Mouse (Mus musculus): ENCODE data around the gene Hmga2. TPM values are rescaled to one million over a fixed set of nuclear protein-coding genes. Genes with fewer than 3 reads are reported as not detected.

Gene Hmga2
- polyA plus RNA-seq, 1 experiment from 2014 or later: 1.1 TPM

GRCm38 (mm10) chr10:120412215-120412614 lies 64.1 kb downstream of the Hmga2 start:
- no peak for ATAC-seq (ENCODE audit: low read depth)
- no peak overlapping the region for H3K4me2 ChIP-seq (ENCODE audit: low read depth, low read length)
- no peaks in the 10 kb centered on the region for H3K27me3 ChIP-seq (ENCODE audit: control insufficient read depth, insufficient read depth, low read depth, low read length)
- no peaks in the 10 kb centered on the region for H3K9me3 ChIP-seq (replicated peaks; ENCODE audit: control insufficient read depth, low read length)
- 57% methylated on average over 5 of the region's 5 CpGs for WGBS (ENCODE audit: insufficient replicate concordance)
- H3K4me3 ChIP-seq (ENCODE audit: low read depth, low read length): no peak overlapping the region
- H3K27ac ChIP-seq (ENCODE audit: low read length): no peak overlapping the region
- H3K36me3 ChIP-seq (ENCODE audit: control insufficient read depth, insufficient read depth): no peaks in the 10 kb centered on the region
- no peaks in the 10 kb centered on the region for H3K4me1 ChIP-seq (ENCODE audit: control insufficient read depth, low read depth, low read length)
- H3K9ac ChIP-seq (ENCODE audit: low read depth, low read length): no peak overlapping the region

GRCm38 (mm10) chr10:120410958-120411357 lies 65.3 kb downstream of the Hmga2 start:
- Histone ChIP-seq H3K27me3 (ENCODE audit: control insufficient read depth, insufficient read depth, low read depth, low read length) (no peaks in the 10 kb centered on the region), H3K4me1 (ENCODE audit: control insufficient read depth, low read depth, low read length) (no peaks in the 10 kb centered on the region), H3K9me3 (replicated peaks; ENCODE audit: control insufficient read depth, low read length) (no peaks in the 10 kb centered on the region), H3K9ac (ENCODE audit: low read depth, low read length) (no peak overlapping the region), H3K27ac (ENCODE audit: low read length) (no peak overlapping the region), H3K4me3 (ENCODE audit: low read depth, low read length) (no peak overlapping the region), H3K4me2 (ENCODE audit: low read depth, low read length) (no peak overlapping the region), H3K36me3 (ENCODE audit: control insufficient read depth, insufficient read depth) (no peaks in the 10 kb centered on the region)
- WGBS (ENCODE audit: insufficient replicate concordance): 35% methylated on average over 4 of the region's 4 CpGs
- no peak for ATAC-seq (ENCODE audit: low read depth)

GRCm38 (mm10) chr10:120409131-120409530 lies 67.1 kb downstream of the Hmga2 start:
- ATAC-seq (ENCODE audit: low read depth): no peak
- 64% methylated on average over 9 of the region's 9 CpGs for WGBS (ENCODE audit: insufficient replicate concordance)

GRCm38 (mm10) chr10:120407230-120407629 lies 69.0 kb downstream of the Hmga2 start:
- H3K4me1 ChIP-seq (ENCODE audit: control insufficient read depth, low read depth, low read length): no peaks in the 10 kb centered on the region
- no peak overlapping the region for H3K4me2 ChIP-seq (ENCODE audit: low read depth, low read length)
- H3K36me3 ChIP-seq (ENCODE audit: control insufficient read depth, insufficient read depth): no peaks in the 10 kb centered on the region
- H3K27me3 ChIP-seq (ENCODE audit: control insufficient read depth, insufficient read depth, low read depth, low read length): no peaks in the 10 kb centered on the region
- no peak for ATAC-seq (ENCODE audit: low read depth)
- no peak overlapping the region for H3K27ac ChIP-seq (ENCODE audit: low read length)
- 66% methylated on average over 9 of the region's 9 CpGs for WGBS (ENCODE audit: insufficient replicate concordance)
- no peaks in the 10 kb centered on the region for H3K9me3 ChIP-seq (replicated peaks; ENCODE audit: control insufficient read depth, low read length)
- H3K4me3 ChIP-seq (ENCODE audit: low read depth, low read length): no peak overlapping the region
- H3K9ac ChIP-seq (ENCODE audit: low read depth, low read length): no peak overlapping the region

More at GRCm38 (mm10) chr10:120409131-120409530, 67.1 kb downstream of the Hmga2 start:
- Histone ChIP-seq H3K9me3 (replicated peaks; ENCODE audit: control insufficient read depth, low read length) (no peaks in the 10 kb centered on the region), H3K36me3 (ENCODE audit: control insufficient read depth, insufficient read depth) (no peaks in the 10 kb centered on the region), H3K4me1 (ENCODE audit: control insufficient read depth, low read depth, low read length) (no peaks in the 10 kb centered on the region), H3K4me3 (ENCODE audit: low read depth, low read length) (no peak overlapping the region), H3K27me3 (ENCODE audit: control insufficient read depth, insufficient read depth, low read depth, low read length) (no peaks in the 10 kb centered on the region), H3K9ac (ENCODE audit: low read depth, low read length) (no peak overlapping the region), H3K27ac (ENCODE audit: low read length) (no peak overlapping the region), H3K4me2 (ENCODE audit: low read depth, low read length) (no peak overlapping the region)

DNA sequence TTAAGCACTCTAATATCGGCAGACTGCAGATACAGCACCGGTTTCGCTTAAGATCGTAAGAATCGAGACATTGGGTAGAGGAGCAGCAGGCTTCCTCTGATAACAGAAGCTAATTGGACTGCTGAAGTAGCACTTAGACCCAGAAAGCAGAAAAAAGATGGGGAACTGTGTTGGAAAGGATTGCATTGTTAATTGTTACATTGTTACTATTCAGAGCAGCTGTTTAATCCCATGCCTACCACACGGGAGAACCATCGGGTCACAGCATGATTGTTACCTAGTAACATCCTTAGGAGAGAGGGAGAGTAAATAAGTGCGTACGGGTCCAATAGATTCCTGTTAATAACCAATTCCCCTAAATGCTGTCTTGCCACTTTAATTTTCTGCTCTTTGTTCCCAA lies 70.2 kb downstream of the Hmga2 start:
- Histone ChIP-seq H3K36me3 (ENCODE audit: control insufficient read depth, insufficient read depth) (no peaks in the 10 kb centered on the region), H3K9ac (ENCODE audit: low read depth, low read length) (no peak overlapping the region), H3K4me1 (ENCODE audit: control insufficient read depth, low read depth, low read length) (no peaks in the 10 kb centered on the region), H3K27ac (ENCODE audit: low read length) (no peak overlapping the region), H3K4me3 (ENCODE audit: low read depth, low read length) (no peak overlapping the region), H3K4me2 (ENCODE audit: low read depth, low read length) (no peak overlapping the region), H3K9me3 (replicated peaks; ENCODE audit: control insufficient read depth, low read length) (no peaks in the 10 kb centered on the region), H3K27me3 (ENCODE audit: control insufficient read depth, insufficient read depth, low read depth, low read length) (no peaks in the 10 kb centered on the region)
- ATAC-seq (ENCODE audit: low read depth): no peak
- 71% methylated on average over 9 of the region's 9 CpGs for WGBS (ENCODE audit: insufficient replicate concordance)

DNA sequence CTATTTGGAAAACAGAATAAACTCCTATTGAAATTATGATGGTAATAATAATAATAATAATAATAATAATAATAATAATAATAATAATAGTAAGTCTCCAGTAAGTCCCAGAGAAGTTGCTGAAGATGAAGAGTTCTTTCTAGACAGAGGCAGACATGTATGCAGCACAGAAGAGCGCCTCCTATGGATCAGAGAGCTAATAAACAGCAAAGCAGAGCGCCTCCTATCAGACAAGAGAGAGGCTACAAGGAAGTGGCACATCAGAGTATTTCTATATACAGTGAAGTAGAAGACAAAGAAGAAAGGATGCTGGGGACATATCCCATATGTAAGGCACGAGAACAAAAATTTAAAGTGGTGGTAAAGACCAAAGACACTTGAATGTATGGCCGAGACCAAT lies 70.9 kb downstream of the Hmga2 start:
- ATAC-seq (ENCODE audit: low read depth): no peak
- no peaks in the 10 kb centered on the region for H3K4me1 ChIP-seq (ENCODE audit: control insufficient read depth, low read depth, low read length)
- H3K27ac ChIP-seq (ENCODE audit: low read length): no peak overlapping the region
- H3K36me3 ChIP-seq (ENCODE audit: control insufficient read depth, insufficient read depth): no peaks in the 10 kb centered on the region
- H3K4me2 ChIP-seq (ENCODE audit: low read depth, low read length): no peak overlapping the region
- no peak overlapping the region for H3K4me3 ChIP-seq (ENCODE audit: low read depth, low read length)
- WGBS (ENCODE audit: insufficient replicate concordance): 78% methylated on average over 4 of the region's 4 CpGs
- no peak overlapping the region for H3K9ac ChIP-seq (ENCODE audit: low read depth, low read length)
- no peaks in the 10 kb centered on the region for H3K9me3 ChIP-seq (replicated peaks; ENCODE audit: control insufficient read depth, low read length)
- no peaks in the 10 kb centered on the region for H3K27me3 ChIP-seq (ENCODE audit: control insufficient read depth, insufficient read depth, low read depth, low read length)

- Histone ChIP-seq H3K9ac (ENCODE audit: low read depth, low read length) (no peak overlapping the region), H3K27ac (ENCODE audit: low read length) (no peak overlapping the region), H3K9me3 (replicated peaks; ENCODE audit: control insufficient read depth, low read length) (no peaks in the 10 kb centered on the region), H3K27me3 (ENCODE audit: control insufficient read depth, insufficient read depth, low read depth, low read length) (no peaks in the 10 kb centered on the region), H3K36me3 (ENCODE audit: control insufficient read depth, insufficient read depth) (no peaks in the 10 kb centered on the region), H3K4me2 (ENCODE audit: low read depth, low read length) (no peak overlapping the region), H3K4me1 (ENCODE audit: control insufficient read depth, low read depth, low read length) (no peaks in the 10 kb centered on the region), H3K4me3 (ENCODE audit: low read depth, low read length) (no peak overlapping the region)
- ATAC-seq (ENCODE audit: low read depth): no peak
- WGBS (ENCODE audit: insufficient replicate concordance): 55% methylated on average over 5 of the region's 5 CpGs
These were observed 73.3 kb downstream of the Hmga2 start for GRCm38 (mm10) chr10:120402966-120403365.

DNA sequence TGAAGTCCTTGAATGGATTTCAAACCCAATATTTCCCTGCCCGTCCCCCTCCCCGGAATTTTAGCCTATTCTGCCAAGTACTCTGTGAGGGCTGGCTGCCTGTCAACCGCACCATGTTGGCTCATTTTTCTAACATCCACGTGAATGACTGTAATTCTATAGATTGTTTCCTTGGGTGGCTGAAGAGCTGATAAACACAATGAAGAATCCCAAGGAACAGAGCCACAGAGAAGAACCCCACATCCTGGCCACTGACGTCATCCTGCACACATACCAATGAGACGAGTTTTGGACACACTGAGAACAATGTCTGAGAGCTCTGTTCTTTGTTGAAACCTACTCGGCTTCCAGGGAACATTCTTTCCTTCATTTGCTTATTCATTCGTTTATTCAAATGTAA lies 74.5 kb downstream of the Hmga2 start:
- Histone ChIP-seq H3K4me3 (ENCODE audit: low read depth, low read length) (no peak overlapping the region), H3K9me3 (replicated peaks; ENCODE audit: control insufficient read depth, low read length) (no peaks in the 10 kb centered on the region), H3K4me1 (ENCODE audit: control insufficient read depth, low read depth, low read length) (no peaks in the 10 kb centered on the region), H3K27ac (ENCODE audit: low read length) (no peak overlapping the region), H3K36me3 (ENCODE audit: control insufficient read depth, insufficient read depth) (no peaks in the 10 kb centered on the region), H3K9ac (ENCODE audit: low read depth, low read length) (no peak overlapping the region), H3K27me3 (ENCODE audit: control insufficient read depth, insufficient read depth, low read depth, low read length) (no peaks in the 10 kb centered on the region), H3K4me2 (ENCODE audit: low read depth, low read length) (no peak overlapping the region)
- WGBS (ENCODE audit: insufficient replicate concordance): 54% methylated on average over 8 of the region's 8 CpGs
- ATAC-seq (ENCODE audit: low read depth): no peak

GRCm38 (mm10) chr10:120399846-120400510 lies 76.3 kb downstream of the Hmga2 start:
- Histone ChIP-seq H3K9me3 (replicated peaks; ENCODE audit: control insufficient read depth, low read length) (no peaks in the 10 kb centered on the region), H3K9ac (ENCODE audit: low read depth, low read length) (no peak overlapping the region), H3K4me2 (ENCODE audit: low read depth, low read length) (no peak overlapping the region), H3K4me3 (ENCODE audit: low read depth, low read length) (no peak overlapping the region), H3K4me1 (ENCODE audit: control insufficient read depth, low read depth, low read length) (no peaks in the 10 kb centered on the region), H3K36me3 (ENCODE audit: control insufficient read depth, insufficient read depth) (no peaks in the 10 kb centered on the region), H3K27me3 (ENCODE audit: control insufficient read depth, insufficient read depth, low read depth, low read length) (no peaks in the 10 kb centered on the region), H3K27ac (ENCODE audit: low read length) (no peak overlapping the region)
- 63% methylated on average over 9 of the region's 9 CpGs for WGBS (ENCODE audit: insufficient replicate concordance)
- no peak for ATAC-seq (ENCODE audit: low read depth)

All from liver, embryonic 16.5 days (tissue).